Mouse (Mus musculus) midbrain, postnatal 0 days (tissue): ENCODE measurements around the gene Fcer1g. TPM values are rescaled to one million over a fixed set of nuclear protein-coding genes. Genes with fewer than 3 reads are reported as not detected.

ENCODE experiments used
- ATAC-seq: fragments of 200-750 bp; cut with Nextera tagmentation; 2 replicates; pipeline ENCODE4 v1.8.0; 2017; ENCODE audit warnings: moderate number of reproducible peaks, mild to moderate bottlenecking, moderate TSS enrichment, moderate library complexity; ENCODE audit not compliant: low FRiP score
- DNase-seq: peaks from one replicate; pipeline ENCODE4 v3.0.0-alpha.2; 2015; ENCODE audit warnings: low spot score
- H3K27ac ChIP-seq: fragments of 300-500 bp; sonication (generic); 2 replicates; pipeline ENCODE4 v1.5.1; 2014; ENCODE audit warnings: low read depth, mild to moderate bottlenecking, low read length, mixed read lengths
- H3K27me3 ChIP-seq: fragments of 300-500 bp; sonication (generic); 2 replicates; pipeline ENCODE4 v1.6.1; 2014; ENCODE audit warnings: low read length, control low read depth, mixed read lengths; ENCODE audit not compliant: insufficient read depth
- H3K36me3 ChIP-seq: fragments of 300-500 bp; sonication (generic); 2 replicates; pipeline ENCODE4 v1.6.1; 2014; ENCODE audit warnings: low read length, control low read depth, mixed read lengths; ENCODE audit not compliant: insufficient read depth
- H3K4me1 ChIP-seq: fragments of 300-500 bp; sonication (generic); 2 replicates; pipeline ENCODE4 v1.6.1; 2014; ENCODE audit warnings: mild to moderate bottlenecking, control low read depth, antibody characterized with exemption, low read length, mixed read lengths; ENCODE audit not compliant: insufficient read depth
- H3K4me2 ChIP-seq: fragments of 300-500 bp; sonication (generic); 2 replicates; pipeline ENCODE4 v1.6.1; 2014; ENCODE audit warnings: low read depth, mild to moderate bottlenecking, low read length, mixed read lengths; ENCODE audit not compliant: poor library complexity, severe bottlenecking
- H3K4me3 ChIP-seq: fragments of 300-500 bp; sonication (generic); 2 replicates; pipeline ENCODE4 v1.5.1; 2014; ENCODE audit warnings: low read depth, mild to moderate bottlenecking, low read length, moderate library complexity
- H3K9ac ChIP-seq: fragments of 300-500 bp; sonication (generic); replicated peaks from 2 replicates; pipeline ENCODE4 v1.6.1; 2014; ENCODE audit warnings: mild to moderate bottlenecking, low read length, moderate library complexity, mixed read lengths; ENCODE audit not compliant: poor library complexity, severe bottlenecking
- H3K9me3 ChIP-seq: fragments of 300-500 bp; sonication (generic); 2 replicates; pipeline ENCODE4 v1.6.1; 2016; ENCODE audit warnings: low read length, control low read depth
- CTCF ChIP-seq: IDR thresholded peaks from 2 replicates; pipeline ENCODE4 v1.5.1; 2016; ENCODE audit warnings: antibody characterized with exemption, mild to moderate bottlenecking
- WGBS: fragments of 180-500 bp; shearing (Covaris S2); extraction: QIAGEN DNeasy Blood & Tissue Kit; methylation state at CpG from one replicate; pipeline ENCODE4 v1.1.7; 2014; 5-methylcytosine and 5-hydroxymethylcytosine counted together
- polyA plus RNA-seq: library from polyadenylated mRNA; unstranded; fragments of >200 nt; fragmentation: Nextera tagmentation; extraction: Ambion mirVana; gene quantifications from 2 replicates; pipeline ENCODE4 v1.2.1, GENCODE M21; 2015
- total RNA-seq: library from RNA; depleted of rRNA; stranded (reverse); fragments of >200 nt; gene quantifications from 2 replicates; pipeline ENCODE4 v1.2.3, GENCODE M21; 2014

Gene Fcer1g
- total and polyA plus RNA-seq, 2 experiments from 2014 or later: 21.3 to 31.1 TPM

- no peak for DNase-seq
- no peak overlapping the region for H3K4me2 ChIP-seq
- no peak overlapping the region for H3K4me3 ChIP-seq
- no peaks in the 10 kb centered on the region for H3K27me3 ChIP-seq
- H3K9me3 ChIP-seq: no peaks in the 10 kb centered on the region
- H3K9ac ChIP-seq: no peak overlapping the region
- no peaks in the 10 kb centered on the region for H3K4me1 ChIP-seq
- no peak for ATAC-seq
- no peak overlapping the region for H3K27ac ChIP-seq
- TF ChIP-seq CTCF: no peak
- H3K36me3 ChIP-seq: no peaks in the 10 kb centered on the region
- 15% methylated on average over 4 of the region's 4 CpGs for WGBS
Measured at GRCm38 (mm10) chr1:171209409-171209808, 24.8 kb downstream of the Fcer1g start.

- no peak for ATAC-seq
- TF ChIP-seq CTCF: no peak
- no peaks in the 10 kb centered on the region for H3K9me3 ChIP-seq
- H3K9ac ChIP-seq: no peak overlapping the region
- DNase-seq: no peak
- 64% methylated on average over 6 of the region's 6 CpGs for WGBS
- no peaks in the 10 kb centered on the region for H3K4me1 ChIP-seq
- no peak overlapping the region for H3K27ac ChIP-seq
- no peak overlapping the region for H3K4me2 ChIP-seq
- no peaks in the 10 kb centered on the region for H3K27me3 ChIP-seq
- no peak overlapping the region for H3K4me3 ChIP-seq
- H3K36me3 ChIP-seq: no peaks in the 10 kb centered on the region
Measured at GRCm38 (mm10) chr1:171205704-171206493, 28.3 kb downstream of the Fcer1g start.

GRCm38 (mm10) chr1:171204249-171204644 lies 29.9 kb downstream of the Fcer1g start:
- Histone ChIP-seq H3K27me3 (no peaks in the 10 kb centered on the region), H3K4me1 (no peaks in the 10 kb centered on the region), H3K4me2 (no peak overlapping the region), H3K9me3 (no peaks in the 10 kb centered on the region), H3K9ac (no peak overlapping the region), H3K36me3 (no peaks in the 10 kb centered on the region), H3K4me3 (no peak overlapping the region), H3K27ac (no peak overlapping the region)
- DNase-seq (no peak), ATAC-seq (no peak)
- TF ChIP-seq CTCF: no peak
- WGBS: 58% methylated on average over 7 of the region's 7 CpGs

- TF ChIP-seq CTCF: no peak
- Histone ChIP-seq H3K4me2 (no peak overlapping the region), H3K4me1 (no peaks in the 10 kb centered on the region), H3K27ac (no peak overlapping the region), H3K9ac (no peak overlapping the region), H3K4me3 (no peak overlapping the region), H3K27me3 (no peaks in the 10 kb centered on the region), H3K9me3 (no peaks in the 10 kb centered on the region), H3K36me3 (no peaks in the 10 kb centered on the region)
- DNase-seq (no peak), ATAC-seq (no peak)
- WGBS: 51% methylated on average over 10 of the region's 11 CpGs
Measured at GRCm38 (mm10) chr1:171203471-171204248, 30.5 kb downstream of the Fcer1g start.

GRCm38 (mm10) chr1:171200769-171201168 lies 33.4 kb downstream of the Fcer1g start:
- no peak for ATAC-seq
- Histone ChIP-seq H3K4me3 (no peak overlapping the region), H3K27me3 (no peaks in the 10 kb centered on the region), H3K4me1 (no peaks in the 10 kb centered on the region), H3K27ac (no peak overlapping the region), H3K4me2 (no peak overlapping the region), H3K36me3 (no peaks in the 10 kb centered on the region), H3K9me3 (no peaks in the 10 kb centered on the region), H3K9ac (no peak overlapping the region)
- WGBS: 97% methylated on average over 1 of the region's 1 CpGs
- no peak for TF ChIP-seq CTCF
- DNase-seq: no peak

GRCm38 (mm10) chr1:171199532-171199931 lies 34.6 kb downstream of the Fcer1g start:
- Histone ChIP-seq H3K9ac (no peak overlapping the region), H3K9me3 (no peaks in the 10 kb centered on the region), H3K4me3 (no peak overlapping the region), H3K27ac (no peak overlapping the region), H3K4me2 (no peak overlapping the region), H3K27me3 (no peaks in the 10 kb centered on the region), H3K36me3 (no peaks in the 10 kb centered on the region), H3K4me1 (no peaks in the 10 kb centered on the region)
- no peak for TF ChIP-seq CTCF
- DNase-seq: no peak
- 64% methylated on average over 1 of the region's 1 CpGs for WGBS
- no peak for ATAC-seq
